Mouse (Mus musculus) kidney, adult 2 months (tissue): ENCODE measurements at regions not wholly inside any gene's neighbourhood (a gene's known extent, or its start where the extent isn't known, plus 50 kb on each side); places are given as distances from the start of the nearest gene placed in this dataset.

Experiments
- DNase-seq: peaks from one replicate; pipeline ENCODE4 v3.0.0; 2021
- H3K27ac ChIP-seq: fragments of 200-500 bp; 2 replicates; pipeline ENCODE4 v1.5.1; 2012; ENCODE audit warnings: low read depth, low read length, control low read depth, inconsistent platforms; ENCODE audit not compliant: insufficient read depth
- H3K27me3 ChIP-seq: fragments of 200-500 bp; replicated peaks from 2 replicates; pipeline ENCODE4 v1.6.1; 2012; ENCODE audit warnings: mild to moderate bottlenecking, moderate library complexity, low read length, inconsistent platforms; ENCODE audit not compliant: control insufficient read depth, insufficient read depth
- H3K36me3 ChIP-seq: fragments of 200-500 bp; 2 replicates; pipeline ENCODE4 v1.6.1; 2012; ENCODE audit warnings: mild to moderate bottlenecking, moderate library complexity, low read length, inconsistent platforms; ENCODE audit not compliant: control insufficient read depth, insufficient read depth
- H3K4me1 ChIP-seq: fragments of 200-500 bp; 2 replicates; pipeline ENCODE4 v1.6.1; 2011; ENCODE audit warnings: low read length; ENCODE audit not compliant: control insufficient read depth, insufficient read depth
- H3K4me3 ChIP-seq: fragments of 200-500 bp; 2 replicates; pipeline ENCODE4 v1.5.1; 2011; ENCODE audit warnings: mild to moderate bottlenecking, low read depth, low read length, control low read depth; ENCODE audit not compliant: insufficient read depth
- CTCF ChIP-seq: fragments of 200-500 bp; conservative IDR thresholded peaks from 2 replicates; pipeline ENCODE4 v1.5.1; 2011; ENCODE audit warnings: low read depth, mild to moderate bottlenecking, control low read depth, low read length, moderate library complexity, mixed read lengths; ENCODE audit not compliant: insufficient read depth, insufficient read length
- POLR2A ChIP-seq: fragments of 200-500 bp; IDR thresholded peaks from one replicate; pipeline ENCODE4 v1.6.1; 2011; ENCODE audit warnings: low read depth, low read length, control low read depth
- WGBS: fragments of 180-500 bp; shearing (Covaris S2); methylation state at CpG from one replicate; pipeline ENCODE4 v1.1.7; 2018; 5-methylcytosine and 5-hydroxymethylcytosine counted together

- Histone ChIP-seq H3K27me3 (no peaks in the 10 kb centered on the region), H3K27ac (no peak overlapping the region), H3K4me1 (no peaks in the 10 kb centered on the region), H3K36me3 (no peaks in the 10 kb centered on the region), H3K4me3 (no peak overlapping the region)
- TF ChIP-seq CTCF (no peak), POLR2A (no peak)
- DNase-seq, result no peak
- 78% methylated on average over 2 of the region's 2 CpGs for WGBS
Observed at GRCm38 (mm10) chr1:121631466-121631865, 63.7 kb upstream of the Ddx18 start.

- no peak for DNase-seq
- 71% methylated on average over 7 of the region's 7 CpGs for WGBS
- no peak overlapping the region for H3K27ac ChIP-seq
Observed at GRCm38 (mm10) chr1:121620262-121620661, 52.5 kb upstream of the Ddx18 start.

GRCm38 (mm10) chr1:121618550-121618949 lies 50.8 kb upstream of the Ddx18 start:
- Histone ChIP-seq H3K4me3 (no peak overlapping the region), H3K27ac (no peak overlapping the region)
- TF ChIP-seq CTCF (no peak), POLR2A (no peak)

More at GRCm38 (mm10) chr1:121620262-121620661, 52.5 kb upstream of the Ddx18 start:
- H3K4me3 ChIP-seq, result no peak overlapping the region
- H3K27me3 ChIP-seq, result no peaks in the 10 kb centered on the region
- TF ChIP-seq CTCF (no peak), POLR2A (no peak)
- no peaks in the 10 kb centered on the region for H3K36me3 ChIP-seq
- no peaks in the 10 kb centered on the region for H3K4me1 ChIP-seq

More at GRCm38 (mm10) chr1:121618550-121618949, 50.8 kb upstream of the Ddx18 start:
- H3K4me1 ChIP-seq, result no peaks in the 10 kb centered on the region
- H3K36me3 ChIP-seq, result no peaks in the 10 kb centered on the region
- no peaks in the 10 kb centered on the region for H3K27me3 ChIP-seq
- DNase-seq, result no peak
